Mouse (Mus musculus) lung, adult 10 weeks (tissue): ENCODE data around the gene Nfic. TPM values are rescaled to one million over a fixed set of nuclear protein-coding genes. Genes with fewer than 3 reads are reported as not detected.

ENCODE experiments used
- polyA plus RNA-seq: library from polyadenylated mRNA; stranded (reverse); fragments of 350-450 nt; fragmentation: Illumina TruSeq; extraction: RNeasy Lipid Tissue Mini Kit (QIAGEN cat#74804); gene quantifications from one replicate; pipeline ENCODE4 v1.2.3, GENCODE M21; 2014; ENCODE audit warnings: low read depth, low replicate concordance; ENCODE audit not compliant: insufficient read depth

Gene Nfic
- 18.1 TPM for polyA plus RNA-seq

DNA sequence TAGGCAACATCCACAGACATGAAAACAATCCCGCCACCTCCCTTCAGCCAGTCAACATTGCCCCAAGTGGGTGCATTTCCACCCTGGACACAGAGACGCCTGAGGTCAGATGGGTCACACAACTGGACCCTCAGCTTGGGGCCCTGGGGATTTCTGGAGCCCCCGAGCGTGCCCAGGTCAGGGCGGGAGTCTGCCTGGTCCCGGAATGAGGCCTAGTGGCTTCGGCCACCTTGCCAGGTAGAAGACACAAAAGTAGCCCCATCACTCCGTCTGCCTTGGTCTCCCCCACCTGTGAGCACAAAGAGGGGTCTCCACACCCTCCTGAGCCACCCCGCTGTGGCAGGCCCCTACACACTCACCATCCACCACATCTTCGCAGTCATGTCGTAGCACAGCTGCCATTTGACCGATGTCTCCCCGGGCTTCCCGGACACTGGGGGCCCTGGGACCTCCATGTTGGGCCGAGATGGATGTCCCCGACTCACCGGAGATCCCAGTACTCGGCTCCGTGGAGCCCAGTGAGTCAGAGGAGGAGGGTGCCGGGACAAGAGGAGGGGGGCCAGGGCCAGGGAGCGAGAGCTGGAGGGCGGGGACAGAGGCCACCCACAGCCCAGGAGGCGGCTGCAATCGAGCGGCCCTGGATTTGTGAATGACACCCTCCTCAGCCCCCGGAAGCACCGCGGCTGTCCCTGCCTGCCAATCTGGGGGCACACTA, at the start of gene Nfic:
Gene Nfic (minus strand): TSS at position 455 of the 715 bp plus-strand sequence.

DNA sequence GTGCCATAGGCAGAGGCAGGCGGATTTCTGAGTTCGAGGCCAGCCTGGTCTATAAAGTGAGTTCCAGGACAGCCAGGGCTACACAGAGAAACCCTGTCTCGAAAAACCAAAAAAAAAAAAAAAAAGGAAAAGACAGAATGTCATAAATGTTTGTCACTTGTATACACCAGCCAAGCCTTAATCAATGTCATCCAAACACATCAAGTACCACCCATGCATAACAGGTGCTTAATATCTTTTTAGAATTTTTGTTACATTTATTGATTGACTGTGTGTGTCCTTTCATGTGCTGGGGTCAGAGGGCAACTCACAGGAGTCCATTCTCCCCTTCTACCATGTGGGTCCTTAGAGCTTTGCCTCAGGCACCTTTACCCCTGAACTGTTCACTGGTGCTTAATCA, 44.6 kb upstream of the Nfic start, which contains the start of gene S1pr4:
Gene S1pr4 (minus strand): TSS at position 101 of the 400 bp plus-strand sequence.

DNA sequence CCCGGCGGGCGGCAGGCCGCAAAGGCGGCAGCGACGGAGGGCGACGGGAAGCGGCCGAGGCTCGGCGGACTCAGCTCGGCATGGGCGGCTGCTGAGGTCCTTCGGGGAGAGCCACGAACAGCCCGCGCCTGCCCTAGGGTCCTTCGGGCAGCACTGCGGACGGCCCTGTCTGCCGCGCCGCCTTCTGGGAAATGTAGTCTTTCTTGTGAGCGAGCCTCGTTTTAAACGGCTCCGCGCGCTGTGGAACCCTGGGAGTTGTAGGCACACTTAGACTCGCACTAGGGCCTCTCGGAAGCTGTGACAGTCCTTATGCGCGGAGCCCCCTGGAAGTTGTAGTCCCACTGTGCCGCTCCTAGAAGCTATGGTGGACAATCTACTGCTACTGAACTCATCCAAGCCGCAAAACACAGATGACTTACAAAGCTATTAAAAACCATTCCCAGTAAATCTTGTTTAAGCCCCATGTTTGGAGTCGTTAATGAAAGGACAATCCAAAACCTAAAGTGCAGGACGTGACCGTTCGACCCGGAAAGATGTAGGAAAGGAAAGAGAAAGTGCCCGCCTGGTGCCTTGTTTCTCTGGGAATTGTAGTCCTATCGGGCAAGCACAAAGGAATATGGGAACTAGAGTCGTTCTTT, 40.9 kb upstream of the Nfic start, which contains the start of gene Ncln:
Gene Ncln (minus strand): TSS at position 129 of the 638 bp plus-strand sequence.

DNA sequence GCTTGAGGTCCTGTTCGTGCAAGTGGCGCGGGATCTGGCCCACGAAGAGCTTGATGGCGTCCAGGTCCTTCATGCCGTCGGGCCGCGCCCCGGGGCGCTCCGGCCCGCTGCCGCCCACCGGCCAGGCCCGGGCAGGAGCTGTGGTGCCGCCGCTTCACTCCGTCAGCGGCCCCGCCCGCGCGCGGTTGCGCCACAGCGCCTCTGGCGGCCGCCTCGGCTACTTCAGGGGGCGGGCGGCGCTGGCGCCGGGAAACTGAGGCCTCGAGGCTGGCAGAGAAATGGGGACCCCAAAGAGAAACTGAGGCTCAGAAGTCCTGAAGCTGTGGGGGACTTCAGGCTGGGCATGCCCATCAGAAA, 27.1 kb upstream of the Nfic start, which contains the start of gene Celf5:
Gene Celf5 (minus strand): TSS at position 177 of the 357 bp plus-strand sequence.

DNA sequence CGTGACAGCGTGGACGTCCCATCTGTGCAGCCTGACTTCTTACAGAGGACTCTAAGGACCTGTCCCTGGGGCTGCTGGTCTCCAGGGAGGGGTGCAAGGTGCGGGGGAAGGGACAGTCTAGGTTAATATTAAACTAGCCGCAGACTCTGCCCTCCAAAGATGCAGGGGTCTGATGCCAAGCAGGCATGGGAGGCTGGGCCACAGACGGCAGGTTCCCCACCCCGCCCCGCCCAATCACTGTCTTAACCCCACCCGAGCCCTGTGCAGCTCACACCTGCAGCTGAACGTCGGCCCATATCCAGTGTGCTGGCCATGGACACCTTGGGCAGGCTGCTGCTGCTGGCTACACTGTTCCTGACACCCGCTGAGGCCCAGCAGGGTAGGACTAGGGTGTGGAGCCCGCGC, 62.7 kb downstream of the Nfic start, which contains the start of gene Smim24:
Gene Smim24 (plus strand): TSS at position 271 of the 405 bp plus-strand sequence.

DNA sequence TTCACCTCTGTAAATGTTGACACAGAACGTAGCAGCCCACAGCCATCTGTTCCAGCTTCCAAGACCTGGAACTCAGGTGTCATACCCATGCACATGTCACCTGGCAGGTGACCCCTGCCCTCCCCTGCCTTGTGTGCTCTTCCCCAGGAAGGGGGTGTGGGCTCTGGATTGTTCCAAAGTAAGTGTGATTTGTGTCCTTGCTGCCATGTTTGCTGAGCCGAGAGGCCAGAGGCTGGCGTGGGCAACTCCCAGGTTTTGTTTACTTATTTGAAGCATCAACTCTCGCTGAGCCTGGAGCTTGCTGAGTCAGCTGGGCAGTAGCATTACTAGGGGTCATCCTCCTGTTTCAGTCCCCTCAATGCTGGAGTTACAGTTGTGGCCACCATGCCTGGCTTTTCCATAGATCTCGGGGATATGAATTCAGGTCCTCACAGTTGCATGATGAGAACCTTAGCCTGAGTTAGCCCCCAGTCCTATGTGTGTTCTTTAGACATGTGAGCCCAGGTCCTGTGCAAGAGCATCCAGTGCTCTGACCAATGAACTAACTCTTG, 66.9 kb downstream of the Nfic start, which contains the start of gene Gm48552:
Gene Gm48552 (plus strand): TSS at position 501 of the 551 bp plus-strand sequence.

DNA sequence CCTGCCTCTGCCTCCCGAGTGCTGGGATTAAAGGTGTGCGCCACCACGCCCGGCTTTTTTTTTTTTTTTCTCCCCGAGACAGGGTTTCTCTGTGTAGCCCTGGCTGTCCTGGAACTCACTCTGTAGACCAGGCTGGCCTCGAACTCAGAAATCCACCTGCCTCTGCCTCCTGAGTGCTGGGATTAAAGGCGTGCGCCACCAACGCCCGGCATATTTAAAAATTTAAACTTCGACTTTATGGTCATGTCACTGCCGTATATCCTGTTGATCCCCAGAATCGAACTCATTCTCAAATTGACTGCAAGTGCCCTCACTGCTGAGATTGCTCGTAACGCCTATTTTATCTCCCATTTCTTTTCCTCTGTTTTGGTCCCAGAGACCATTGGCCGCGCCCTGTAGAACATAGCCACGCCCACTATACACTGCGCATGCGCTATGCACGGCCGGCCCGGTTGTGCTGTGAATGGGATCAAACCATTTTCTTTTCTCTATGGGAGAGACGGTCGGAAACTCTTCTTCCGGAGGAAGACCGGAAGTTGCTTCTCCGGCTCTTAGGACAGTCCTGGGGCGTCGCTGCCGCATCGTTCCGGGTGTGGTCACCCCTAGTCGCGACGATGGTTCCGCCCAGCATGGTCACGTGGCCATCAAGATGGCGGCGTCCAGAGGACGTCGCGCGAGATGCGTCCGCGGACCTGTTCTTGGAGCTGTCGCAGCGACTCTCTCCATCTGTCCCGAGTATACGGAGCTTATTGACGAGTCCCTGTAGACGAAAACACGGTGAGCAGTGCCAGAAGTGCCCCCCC, 71.4 kb downstream of the Nfic start, which contains the start of the genes Dohh and Gm48551:
Gene Dohh (plus strand): TSS at position 627 of the 803 bp plus-strand sequence.
Gene Gm48551 (plus strand): TSS at position 665 of the 803 bp plus-strand sequence.

DNA sequence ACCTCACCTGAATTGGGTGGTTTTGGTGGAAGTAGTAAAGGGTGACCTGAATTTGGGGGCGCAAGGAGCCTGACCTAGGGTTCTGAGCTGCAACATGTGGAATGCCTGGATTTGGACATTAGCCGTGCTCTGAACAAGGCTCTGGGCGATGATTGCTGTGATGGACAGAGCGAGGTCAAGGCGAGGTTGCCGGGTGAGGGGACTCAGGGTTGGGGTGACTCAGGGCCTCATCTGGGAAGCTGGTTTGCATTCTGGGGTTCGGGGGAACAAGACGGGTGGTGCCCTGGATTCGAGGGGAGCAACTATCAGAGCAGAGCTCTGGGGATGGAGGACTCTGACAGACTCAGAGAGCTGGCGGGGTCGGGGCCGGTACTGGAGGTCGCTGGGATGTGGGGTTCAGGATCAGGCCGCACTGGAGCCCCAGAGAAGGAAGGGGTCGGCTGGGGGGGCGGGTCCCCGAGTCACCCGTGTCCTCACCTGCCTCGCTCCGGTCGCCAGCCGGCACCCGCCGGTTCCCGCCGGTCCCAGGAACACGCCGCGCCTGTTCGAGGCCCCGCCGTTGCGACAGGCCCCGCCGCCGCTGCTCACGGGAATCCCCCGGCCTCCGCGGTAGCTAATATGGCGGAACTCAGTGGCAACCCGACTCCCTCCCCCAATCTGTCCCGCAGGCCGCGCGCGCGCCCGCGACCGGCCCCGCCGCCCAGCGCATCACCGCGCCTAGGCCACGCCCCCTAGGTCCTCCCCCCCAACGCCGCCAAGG, 77.5 kb downstream of the Nfic start, which contains the start of gene Fzr1:
Gene Fzr1 (minus strand): TSS at position 724 of the 760 bp plus-strand sequence.

DNA sequence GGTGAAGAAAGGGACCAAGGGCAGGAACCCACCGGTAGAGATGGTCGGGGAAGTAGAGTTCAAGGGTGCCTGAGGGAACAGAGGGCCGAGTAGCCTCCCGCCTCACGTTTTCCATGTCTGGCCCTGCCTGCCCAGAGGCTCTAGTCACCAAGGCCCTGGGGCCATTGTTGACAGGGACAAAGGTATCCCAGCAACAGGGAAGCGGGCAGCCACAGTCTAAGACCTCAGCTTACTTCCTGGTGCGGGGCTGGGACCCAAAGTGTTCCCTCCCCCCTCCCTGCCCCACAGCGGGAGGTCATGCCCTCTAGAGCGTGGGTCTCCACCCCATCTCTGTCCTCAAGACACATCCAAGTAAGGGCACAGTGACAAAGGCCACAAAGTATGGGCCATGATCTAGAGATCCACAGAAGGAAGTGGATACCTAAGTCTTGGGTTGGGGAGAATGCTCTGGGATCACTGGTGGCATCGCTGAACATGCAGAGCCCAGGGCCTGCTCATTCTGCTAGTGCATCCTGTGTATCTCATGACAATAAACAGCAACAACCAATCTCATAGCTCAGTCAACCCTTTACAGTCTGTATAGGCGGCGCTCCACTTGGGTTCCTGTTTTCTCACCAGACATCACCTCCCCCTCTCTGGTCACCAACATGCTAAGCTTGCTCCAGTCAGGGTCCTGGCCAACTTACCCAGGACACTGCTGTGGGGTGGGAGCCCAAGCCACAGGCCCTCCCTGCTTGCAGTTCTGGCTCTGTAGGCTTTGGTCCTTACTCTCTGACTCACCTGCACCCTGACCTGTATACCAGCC, 89.6 kb downstream of the Nfic start, which contains the start of gene 4930404N11Rik:
Gene 4930404N11Rik (minus strand): TSS at position 145 of the 805 bp plus-strand sequence.

DNA sequence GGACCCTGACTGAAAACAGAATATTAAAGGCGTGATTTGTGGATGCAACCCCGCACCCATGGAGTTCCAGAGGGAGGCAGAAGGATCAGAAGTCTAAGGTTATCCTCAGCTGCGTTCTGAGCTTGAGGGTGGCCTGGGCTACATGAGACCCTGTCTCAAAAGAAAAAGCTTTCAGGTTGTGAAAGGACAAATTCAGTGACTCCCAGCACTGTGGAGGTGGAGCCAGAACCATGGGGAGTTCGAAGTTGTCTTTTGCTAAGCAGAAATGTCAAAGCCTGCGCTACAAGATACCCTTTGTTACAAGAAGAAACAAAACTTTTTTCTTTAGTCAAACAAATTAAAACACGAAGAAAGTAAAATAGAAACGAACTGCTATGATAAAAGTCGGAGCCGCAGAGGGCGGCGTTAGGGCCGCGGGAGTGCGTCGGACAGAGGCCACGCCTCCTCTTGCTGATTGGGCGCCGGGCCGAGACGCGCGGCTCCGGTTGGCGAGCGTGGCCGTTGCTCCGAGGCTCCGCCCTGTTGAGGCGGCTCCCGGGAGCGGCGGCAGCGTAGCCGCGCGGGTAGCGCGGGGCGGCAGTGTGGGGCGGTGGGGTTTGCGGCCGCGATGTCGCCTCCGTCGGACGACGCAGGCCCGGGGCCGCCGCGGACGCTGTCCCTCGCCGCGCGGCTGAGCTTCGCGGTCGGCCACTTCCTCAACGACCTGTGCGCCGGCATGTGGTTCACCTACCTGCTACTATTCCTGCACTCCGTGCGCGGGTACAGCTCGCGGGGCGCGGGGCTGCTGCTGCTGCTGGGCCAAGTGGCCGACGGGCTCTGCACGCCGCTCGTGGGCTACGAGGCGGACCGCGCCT, 98.2 kb downstream of the Nfic start, which contains the start of gene Mfsd12:
Gene Mfsd12 (plus strand): TSS at position 501 of the 854 bp plus-strand sequence.

DNA sequence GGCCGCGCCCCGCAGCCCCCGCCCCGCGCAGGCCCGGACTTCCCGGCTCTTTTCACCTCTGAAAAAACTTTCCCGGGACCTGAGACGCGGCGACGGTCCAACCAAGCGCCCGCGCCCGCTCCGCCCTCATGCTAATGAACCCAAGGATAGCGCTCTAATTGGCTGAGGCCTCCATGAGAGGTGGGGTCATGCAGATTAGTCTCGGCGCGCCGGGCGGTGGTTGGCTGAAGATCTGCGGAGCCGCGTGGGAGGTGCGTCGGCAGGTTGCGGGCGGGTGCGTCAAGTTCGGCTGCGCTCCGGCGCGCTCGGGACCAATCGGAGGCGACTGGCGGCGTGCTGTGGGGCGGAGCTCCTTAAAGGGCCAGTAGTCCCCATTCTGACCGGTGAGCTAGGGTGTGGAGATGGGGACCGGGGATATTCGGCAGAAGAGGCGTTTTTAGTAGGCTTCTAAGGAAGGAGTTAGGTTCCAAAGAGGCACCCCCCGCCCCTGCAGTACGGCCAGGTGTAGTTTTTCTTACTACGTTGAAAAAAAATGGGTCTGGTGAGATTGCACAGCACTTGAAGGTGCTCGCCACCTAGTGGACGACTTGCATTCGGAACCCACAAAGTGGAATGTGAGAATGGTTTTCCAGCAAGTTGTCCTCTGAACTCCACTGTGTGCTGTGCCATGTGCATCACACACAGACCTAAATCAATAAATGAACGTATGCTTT, 104.9 kb downstream of the Nfic start, which contains the start of gene Hmg20b:
Gene Hmg20b (minus strand): TSS at position 130 of the 713 bp plus-strand sequence.

Other genes with a start within 250 kb of the Nfic start
- not detected for gene Atcay, start 224.8 kb downstream of the Nfic start, polyA plus RNA-seq
- gene Zfr2, start 222.5 kb downstream of the Nfic start, polyA plus RNA-seq, result 1.4 TPM
- gene Matk, start 202.7 kb downstream of the Nfic start, polyA plus RNA-seq, result 1.8 TPM
- gene Mrpl54, start 188.7 kb downstream of the Nfic start, polyA plus RNA-seq, result 97.6 TPM
- gene Apba3, start 188.7 kb downstream of the Nfic start, polyA plus RNA-seq, result 42.2 TPM
- 11.5 TPM for gene Tjp3, start 164.1 kb downstream of the Nfic start, polyA plus RNA-seq
- 25.9 TPM for gene Pip5k1c, start 162.7 kb downstream of the Nfic start, polyA plus RNA-seq
- 14.5 TPM for gene Cactin, start 134.5 kb downstream of the Nfic start, polyA plus RNA-seq
- 6.3 TPM for gene Tbxa2r, start 126.9 kb downstream of the Nfic start, polyA plus RNA-seq
- 2.5 TPM for gene Gipc3, start 112.4 kb downstream of the Nfic start, polyA plus RNA-seq
- gene Hmg20b, start 105.2 kb downstream of the Nfic start, polyA plus RNA-seq, result 37.1 TPM
- gene Mfsd12, start 98.1 kb downstream of the Nfic start, polyA plus RNA-seq, result 8.7 TPM
- gene 4930404N11Rik, start 89.8 kb downstream of the Nfic start, polyA plus RNA-seq, result 3.9 TPM
- gene Fzr1, start 77.1 kb downstream of the Nfic start, polyA plus RNA-seq, result 14.4 TPM
- gene Dohh, start 71.2 kb downstream of the Nfic start, polyA plus RNA-seq, result 41.2 TPM
- 1.4 TPM for gene Gm48551, start 71.2 kb downstream of the Nfic start, polyA plus RNA-seq
- gene Gm48552, start 66.6 kb downstream of the Nfic start, polyA plus RNA-seq, result 1.4 TPM
- 4.3 TPM for gene Smim24, start 62.6 kb downstream of the Nfic start, polyA plus RNA-seq
- gene Celf5, start 27.1 kb upstream of the Nfic start, polyA plus RNA-seq, result 0.07 TPM
- 39.1 TPM for gene Ncln, start 40.8 kb upstream of the Nfic start, polyA plus RNA-seq
- 17.6 TPM for gene S1pr4, start 44.5 kb upstream of the Nfic start, polyA plus RNA-seq
- gene Gna15, start 68.6 kb upstream of the Nfic start, polyA plus RNA-seq, result 5.9 TPM
- gene Gna11, start 89.6 kb upstream of the Nfic start, polyA plus RNA-seq, result 35.8 TPM
- gene Aes, start 103.9 kb upstream of the Nfic start, polyA plus RNA-seq, result 414 TPM
- gene Tle2, start 118.9 kb upstream of the Nfic start, polyA plus RNA-seq, result 19.7 TPM
- gene Tle6, start 145.4 kb upstream of the Nfic start, polyA plus RNA-seq, result 12.4 TPM
- 0.50 TPM for gene BC025920, start 150.6 kb upstream of the Nfic start, polyA plus RNA-seq
- 5.9 TPM for gene Sirt6, start 172.2 kb upstream of the Nfic start, polyA plus RNA-seq
- 8.1 TPM for gene Ankrd24, start 172.9 kb upstream of the Nfic start, polyA plus RNA-seq
- gene Gm10778, start 193.4 kb upstream of the Nfic start, polyA plus RNA-seq, result 2.7 TPM
- 5.8 TPM for gene Zfp433, start 249.2 kb upstream of the Nfic start, polyA plus RNA-seq